Mouse (Mus musculus) forebrain, embryonic 15.5 days (tissue): ENCODE measurements around the gene Gm6020. TPM values are rescaled to one million over a fixed set of nuclear protein-coding genes. Genes with fewer than 3 reads are reported as not detected.

Experiments
- ATAC-seq: fragments of 200-750 bp; cut with Nextera tagmentation; replicated peaks from 2 replicates; pipeline ENCODE4 v1.8.0; 2017; ENCODE audit warnings: mild to moderate bottlenecking, moderate TSS enrichment, moderate library complexity
- H3K27ac ChIP-seq: fragments of 300-500 bp; sonication (generic); replicated peaks from 2 replicates; pipeline ENCODE4 v1.5.1; 2015; ENCODE audit warnings: mild to moderate bottlenecking, inconsistent platforms
- H3K27me3 ChIP-seq: fragments of 300-500 bp; sonication (generic); 2 replicates; pipeline ENCODE4 v1.6.1; 2015; ENCODE audit warnings: inconsistent platforms
- H3K36me3 ChIP-seq: fragments of 300-500 bp; sonication (generic); 2 replicates; pipeline ENCODE4 v1.6.1; 2015; ENCODE audit warnings: mild to moderate bottlenecking, inconsistent platforms
- H3K4me1 ChIP-seq: fragments of 300-500 bp; sonication (generic); 2 replicates; pipeline ENCODE4 v1.6.1; 2015; ENCODE audit warnings: inconsistent platforms
- H3K4me2 ChIP-seq: fragments of 300-500 bp; sonication (generic); replicated peaks from 2 replicates; pipeline ENCODE4 v1.6.1; 2015; ENCODE audit warnings: mild to moderate bottlenecking, inconsistent platforms
- H3K4me3 ChIP-seq: fragments of 300-500 bp; sonication (generic); 2 replicates; pipeline ENCODE4 v1.5.1; 2015; ENCODE audit warnings: mild to moderate bottlenecking, inconsistent platforms
- H3K9ac ChIP-seq: fragments of 300-500 bp; sonication (generic); replicated peaks from 2 replicates; pipeline ENCODE4 v1.6.1; 2015; ENCODE audit warnings: mild to moderate bottlenecking, inconsistent platforms
- H3K9me3 ChIP-seq: fragments of 300-500 bp; sonication (generic); 2 replicates; pipeline ENCODE4 v1.6.1; 2016; ENCODE audit warnings: inconsistent platforms
- WGBS: fragments of 180-500 bp; shearing (Covaris S2); methylation state at CpG from one replicate; pipeline ENCODE4 v1.1.7; 2015; ENCODE audit warnings: mixed read lengths; 5-methylcytosine and 5-hydroxymethylcytosine counted together
- polyA plus RNA-seq: library from polyadenylated mRNA; unstranded; fragments of >200 nt; fragmentation: Nextera tagmentation; extraction: Ambion mirVana; gene quantifications from 2 replicates; pipeline ENCODE4 v1.2.1, GENCODE M21; 2015

Gm6020 gene
- polyA plus RNA-seq, 1 experiment from 2014 or later, result not detected

DNA sequence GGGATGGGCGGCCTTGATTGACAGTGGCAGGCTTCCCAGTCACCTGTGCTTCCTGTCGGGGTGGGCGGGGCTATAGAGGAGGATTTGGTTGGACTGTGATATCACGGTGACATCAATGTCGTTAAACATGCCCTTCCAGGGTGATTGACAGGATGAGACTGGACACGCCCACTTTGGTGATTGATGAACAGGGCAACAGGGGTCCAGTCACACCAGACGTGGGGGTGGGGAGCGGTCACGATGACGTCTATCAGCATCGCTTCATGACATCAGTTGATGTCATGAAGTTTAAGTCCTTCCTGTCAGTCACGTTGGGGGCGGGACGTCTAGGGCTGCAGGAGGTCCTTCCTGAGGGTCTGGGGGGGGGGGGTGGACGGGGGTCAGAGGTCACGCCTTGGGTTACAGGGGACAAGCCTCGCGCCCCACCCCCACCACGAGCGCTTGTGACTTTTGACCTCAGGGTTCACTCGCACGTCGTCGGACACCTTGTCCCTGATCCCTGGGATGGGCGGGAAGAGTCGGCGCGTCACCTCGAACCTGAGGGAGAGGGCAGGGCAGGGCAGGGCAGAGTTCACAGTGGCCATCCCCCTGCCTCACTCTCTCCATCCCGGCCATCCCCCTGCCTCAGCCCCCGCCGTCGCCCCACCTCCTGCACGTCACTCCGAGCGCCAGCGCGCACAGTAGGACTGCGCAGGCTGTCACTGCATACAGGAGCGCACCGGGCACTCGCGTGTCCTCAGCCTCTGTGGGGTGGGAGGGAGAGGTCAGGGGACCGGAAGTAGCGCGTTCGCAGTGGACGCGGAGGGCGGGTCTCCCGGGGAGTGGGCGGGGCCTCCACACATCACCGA is 41.2 kb downstream of the Gm6020 start:
- H3K36me3 ChIP-seq, result no peaks in the 10 kb centered on the region
- peak; percentile 12; the same call in 1 of the 2 replicates for ATAC-seq
- 0 out of 2 replicates have a peak overlapping the region, but pooled peaks have one; percentile 89 for H3K27ac ChIP-seq
- H3K27me3 ChIP-seq, result peaks cover 6% of the 10 kb centered on the region; the same call in 1 of the 2 replicates
- peak overlapping the region; percentile 16; the same call in 1 of the 2 replicates for H3K9ac ChIP-seq
- H3K9me3 ChIP-seq, result no peaks in the 10 kb centered on the region
- H3K4me1 ChIP-seq, result peaks cover 16% of the 10 kb centered on the region
- WGBS, result 34% methylated on average over 53 of the region's 53 CpGs
- peak overlapping the region; percentile 51 for H3K4me2 ChIP-seq
- H3K4me3 ChIP-seq, result peak overlapping the region; percentile 60

DNA sequence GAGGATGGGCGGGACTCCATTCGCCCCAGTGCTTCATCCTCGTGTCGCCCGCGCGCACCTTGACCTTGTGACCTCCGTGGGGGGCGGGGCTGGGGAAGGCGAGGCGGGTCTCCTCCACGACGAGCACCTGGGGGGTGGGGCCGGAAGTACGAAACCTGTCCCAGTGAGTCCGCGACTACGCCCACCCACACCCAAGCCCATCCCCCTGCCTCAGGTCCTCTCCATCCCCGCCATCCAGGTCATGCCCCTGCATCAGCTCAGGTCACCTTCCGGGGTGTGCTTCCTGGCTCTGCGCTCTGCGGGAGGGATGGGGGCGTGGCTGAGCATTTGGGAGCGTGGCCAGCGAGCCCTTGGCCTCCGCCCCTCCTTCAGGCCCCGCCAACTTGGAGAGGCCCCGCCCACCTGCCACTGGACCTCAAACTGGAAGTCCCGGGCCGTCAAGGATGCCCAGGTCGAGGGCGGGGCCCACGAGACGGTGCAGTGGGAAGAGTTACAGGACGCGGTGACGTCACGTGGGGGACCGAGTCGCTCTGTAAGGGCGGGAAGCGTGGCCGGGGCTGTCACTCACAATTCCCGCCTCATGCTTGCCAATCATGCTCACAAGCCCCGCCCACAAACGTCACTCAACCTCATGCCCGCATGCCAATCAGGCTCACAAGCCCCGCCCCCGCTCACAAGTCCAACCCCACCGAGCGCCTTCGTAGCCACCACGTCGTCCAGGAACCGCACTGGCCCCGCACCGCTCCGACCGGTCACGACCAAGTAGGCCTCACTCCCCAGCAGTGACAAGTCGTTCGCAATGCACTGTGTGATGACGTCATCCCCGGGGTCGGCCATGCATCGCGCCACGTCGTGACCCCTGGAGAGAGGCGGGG is 42.1 kb downstream of the Gm6020 start:
- Histone ChIP-seq H3K4me2 (peak overlapping the region; percentile 51), H3K4me1 (peaks cover 16% of the 10 kb centered on the region), H3K4me3 (peak overlapping the region; percentile 60), H3K9me3 (no peaks in the 10 kb centered on the region), H3K27ac (peak overlapping the region; percentile 89), H3K9ac (peak overlapping the region; percentile 16; the same call in 1 of the 2 replicates), H3K36me3 (no peaks in the 10 kb centered on the region), H3K27me3 (peaks cover 5% of the 10 kb centered on the region; the same call in 1 of the 2 replicates)
- WGBS, result 6% methylated on average over 68 of the region's 70 CpGs
- ATAC-seq, result peak; percentile 62

DNA sequence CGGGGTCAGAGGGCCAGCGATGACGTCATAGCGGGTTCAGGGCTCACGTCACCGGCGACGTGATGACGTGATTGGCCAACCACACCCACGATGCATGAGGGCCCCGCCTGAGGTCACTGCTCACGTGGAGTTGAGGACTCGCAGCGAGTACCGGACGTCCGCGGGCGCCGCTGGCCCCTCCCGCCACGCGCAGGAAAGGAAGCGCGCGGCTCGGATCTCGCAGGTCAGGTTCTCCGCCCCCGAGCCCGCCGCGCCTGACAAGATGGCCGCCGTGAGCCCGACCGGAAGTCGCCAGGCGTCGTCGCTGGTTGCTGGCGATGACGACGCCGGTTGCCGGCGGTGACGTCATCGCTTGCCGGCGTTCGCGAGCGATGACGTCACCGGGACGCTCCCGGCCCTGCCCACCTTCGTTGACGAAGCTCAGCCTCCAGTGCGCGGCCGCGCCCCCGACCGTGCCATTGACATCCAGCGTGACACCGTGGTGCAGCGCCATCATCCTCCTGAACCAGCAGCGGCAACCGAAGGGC is 42.8 kb downstream of the Gm6020 start:
- Histone ChIP-seq H3K9me3 (no peaks in the 10 kb centered on the region), H3K4me3 (peak overlapping the region; percentile 60), H3K9ac (no peak overlapping the region; the same call in 1 of the 2 replicates), H3K36me3 (no peaks in the 10 kb centered on the region), H3K27ac (peak overlapping the region; percentile 89), H3K4me1 (peaks cover 16% of the 10 kb centered on the region), H3K27me3 (0 out of 2 replicates have a peak, but pooled peaks cover 3% of the 10 kb centered on the region), H3K4me2 (peak overlapping the region; percentile 51)
- ATAC-seq, result peak; percentile 47
- 3% methylated on average over 71 of the region's 71 CpGs for WGBS

DNA sequence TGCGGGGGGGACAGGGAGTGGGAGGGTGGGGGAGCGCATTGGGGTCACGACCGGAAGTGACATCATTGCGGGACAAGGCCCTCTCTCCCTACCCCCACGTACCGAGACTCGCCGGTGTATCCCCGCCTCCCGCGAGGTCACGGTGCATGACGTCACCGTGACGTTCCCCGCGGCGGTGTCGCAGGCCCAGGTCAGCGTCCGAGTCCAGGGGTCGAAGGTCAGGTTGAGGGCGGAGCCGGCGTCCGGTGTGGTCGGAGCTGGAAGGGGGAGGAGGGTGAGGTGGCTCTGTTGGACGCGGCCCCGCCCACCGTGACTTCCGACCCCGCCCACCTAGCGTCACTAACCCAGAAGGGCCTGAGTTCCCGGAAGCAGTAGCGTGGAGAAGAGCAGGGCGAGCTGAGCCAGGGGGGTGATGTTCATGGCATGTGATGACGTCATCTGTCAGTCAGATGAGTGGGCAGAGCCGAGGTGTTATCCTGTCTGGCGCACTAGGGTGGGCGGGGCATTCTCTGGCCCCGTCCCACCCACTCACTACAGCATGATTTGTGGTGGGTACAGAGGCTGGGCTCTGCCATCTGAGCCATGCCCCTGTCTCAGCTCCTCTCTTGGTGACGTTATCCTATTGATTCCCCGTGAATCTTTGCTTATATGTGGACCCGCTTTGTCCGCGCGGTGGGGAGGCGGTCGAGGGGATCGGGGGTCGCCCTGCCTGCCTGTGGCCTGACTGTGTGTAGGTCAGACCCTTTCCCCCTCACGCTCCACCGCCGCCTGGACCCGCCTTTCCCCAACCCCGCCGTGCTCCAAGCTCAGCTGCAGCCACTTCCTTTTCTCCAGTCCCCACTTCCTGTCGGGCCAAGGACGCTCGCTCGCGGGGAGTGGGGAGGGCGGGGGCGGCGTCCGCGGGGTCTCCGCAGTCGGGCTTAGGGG is 43.5 kb downstream of the Gm6020 start:
- Histone ChIP-seq H3K4me1 (peaks cover 16% of the 10 kb centered on the region), H3K9me3 (no peaks in the 10 kb centered on the region), H3K9ac (peak overlapping the region; percentile 16), H3K4me3 (peak overlapping the region; percentile 60), H3K4me2 (peak overlapping the region; percentile 51), H3K27ac (peak overlapping the region; percentile 89), H3K36me3 (no peaks in the 10 kb centered on the region), H3K27me3 (no peaks in the 10 kb centered on the region)
- WGBS, result 5% methylated on average over 65 of the region's 71 CpGs
- peak; percentile 91 for ATAC-seq

DNA sequence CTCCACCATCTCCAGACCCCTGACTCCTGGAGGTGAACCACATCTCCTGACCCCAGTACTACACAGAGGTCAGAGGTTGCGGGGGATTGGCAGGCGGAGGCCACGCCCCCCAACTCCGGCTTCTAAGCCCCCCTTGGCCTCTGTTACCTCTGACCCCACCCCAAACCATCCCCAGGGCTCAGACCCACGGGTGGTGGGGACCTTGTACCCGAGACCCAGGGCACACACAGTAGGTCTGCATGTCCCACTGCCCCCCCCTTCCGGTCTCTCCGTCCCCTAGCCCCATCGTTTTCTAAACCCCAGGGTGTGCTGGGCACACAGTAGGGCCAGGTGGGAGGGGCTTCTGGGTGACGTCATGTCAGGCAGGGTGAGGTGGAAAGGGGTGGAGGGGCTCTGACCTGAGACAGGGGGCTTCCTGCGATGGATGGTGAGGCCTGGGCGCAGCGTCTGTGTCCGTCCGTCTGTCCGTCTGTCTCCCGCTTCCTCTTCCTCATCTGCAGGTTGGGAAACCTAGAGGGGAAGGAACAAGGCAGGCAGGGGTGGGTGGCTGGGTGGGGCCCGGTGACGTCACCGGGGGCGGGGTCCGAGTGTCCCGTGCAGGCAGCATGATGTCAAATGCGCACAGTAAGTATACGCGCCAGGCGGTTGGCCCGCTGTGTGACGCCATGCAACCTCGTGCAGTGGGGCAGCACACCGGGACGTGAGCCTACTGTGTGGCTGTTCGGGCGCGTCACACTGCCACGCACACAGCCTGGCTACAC is 44.4 kb downstream of the Gm6020 start, which contains the start of gene Csf2ra:
Gene Csf2ra (minus strand): TSS at position 489 of the 761 bp plus-strand sequence.
- peak within 1 kb of the TSS; percentile 51 for H3K4me2 ChIP-seq

More for the DNA sequence above, 44.4 kb downstream of the Gm6020 start, which contains the start of gene Csf2ra:
- H3K4me3 ChIP-seq, result peak within 1 kb of the TSS; percentile 60
- no peaks in the 10 kb centered on the region for H3K36me3 ChIP-seq
- no peak for ATAC-seq
- peak within 1 kb of the TSS; percentile 89 for H3K27ac ChIP-seq
- peak within 1 kb of the TSS; percentile 16 for H3K9ac ChIP-seq
- no peaks in the 10 kb centered on the region for H3K9me3 ChIP-seq
- 60% methylated on average over 36 of the region's 36 CpGs for WGBS
- H3K4me1 ChIP-seq, result peaks cover 16% of the 10 kb centered on the region
- H3K27me3 ChIP-seq, result no peaks in the 10 kb centered on the region

Other genes starting within 250 kb of the Gm6020 start
- gene Zfp950, start 43.0 kb upstream of the Gm6020 start, polyA plus RNA-seq, result 45.0 and 49.1 TPM in 2 replicates
- gene Gm7102, start 7.6 kb upstream of the Gm6020 start, polyA plus RNA-seq, result 0.11 and 0.20 TPM in 2 replicates
- gene Csf2ra, start 44.5 kb downstream of the Gm6020 start, polyA plus RNA-seq, result 32.7 and 36.8 TPM in 2 replicates
- not detected in 2 replicates for gene Gm21060, start 113.2 kb downstream of the Gm6020 start, polyA plus RNA-seq